Mouse (Mus musculus): Measurements from ENCODE around the gene Gm15517.

DNA sequence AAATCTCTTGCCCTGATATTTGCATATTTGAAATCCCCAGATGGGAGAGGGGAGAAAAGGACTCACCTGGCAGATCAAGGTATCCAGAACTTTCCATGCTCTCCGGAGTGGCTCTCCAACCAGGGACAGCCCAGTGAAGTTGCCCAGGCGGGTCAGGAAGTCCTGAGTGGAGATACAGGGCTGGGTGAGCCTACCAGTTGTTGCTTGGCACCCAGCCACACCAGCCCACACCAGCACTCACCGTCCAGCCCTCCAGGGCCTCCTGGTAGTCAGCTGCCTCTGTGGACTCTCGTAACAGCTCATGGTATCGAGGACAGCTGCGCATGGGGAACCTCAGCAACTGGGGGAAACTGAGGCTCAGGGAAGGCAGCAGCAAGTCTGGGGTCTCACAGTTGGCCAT, 6.3 kb upstream of the Gm15517 start:
- TF ChIP-seq GATA1 (IDR thresholded peaks at IDR 0.05; ENCODE audit: low read length): no peak
- no peak for TF ChIP-seq TAL1 (IDR thresholded peaks at IDR 0.05; ENCODE audit: low read length)
